Mouse (Mus musculus) CH12.LX (cell line): ENCODE measurements at regions not wholly inside any gene's neighbourhood (a gene's known extent, or its start where the extent isn't known, plus 50 kb on each side); places are given as distances from the start of the nearest gene placed in this dataset.

Source experiments
- DNase-seq: peaks from one replicate; pipeline ENCODE4 v3.0.0-alpha.2; 2013; ENCODE audit errors: extremely low read depth
- H3K27ac ChIP-seq: 2 replicates; pipeline ENCODE4 v1.5.1; 2012; ENCODE audit warnings: low read depth, mild to moderate bottlenecking, control low read depth, moderate library complexity; ENCODE audit not compliant: insufficient read depth
- H3K27me3 ChIP-seq: replicated peaks from 2 replicates; pipeline ENCODE3; 2012; ENCODE audit warnings: inconsistent platforms
- H3K36me3 ChIP-seq, 2 experiments: replicated peaks in 1 of 2; 2 replicates each; pipeline versions ENCODE3 to v1.6.1; 2012; ENCODE audit warnings: inconsistent platforms in 1 of 2, low read length in 1 of 2, mild to moderate bottlenecking in 1 of 2, mixed read lengths in 1 of 2, moderate library complexity in 1 of 2; ENCODE audit not compliant: control insufficient read depth in 1 of 2, insufficient read depth in 1 of 2
- H3K4me1 ChIP-seq, 2 experiments: 2 replicates each; pipeline ENCODE4 v1.6.1; 2012; ENCODE audit warnings: inconsistent platforms in 1 of 2, moderate library complexity in 1 of 2; ENCODE audit not compliant: insufficient read depth in 2 of 2, control insufficient read depth in 1 of 2
- H3K4me2 ChIP-seq: 2 replicates; pipeline ENCODE4 v1.6.1; 2012; ENCODE audit warnings: low read depth, mild to moderate bottlenecking, control low read depth; ENCODE audit not compliant: poor library complexity, insufficient read depth, severe bottlenecking
- H3K4me3 ChIP-seq, 3 experiments: fragments of 150-350 bp in 1 of 3; sonication (generic) in 1 of 3; replicated peaks in 1 of 3; 2 replicates each; pipeline versions ENCODE3 to v1.5.1; 2011 to 2012; ENCODE audit warnings: low read depth in 2 of 3, low read length in 2 of 3, mild to moderate bottlenecking in 2 of 3, moderate library complexity in 2 of 3, control low read depth in 1 of 3, improper control_type of control experiment in 1 of 3, inconsistent platforms in 1 of 3, mixed read lengths in 1 of 3; ENCODE audit not compliant: poor library complexity in 1 of 3
- H3K79me2 ChIP-seq: replicated peaks from 2 replicates; pipeline ENCODE4 v1.6.1; 2012; ENCODE audit warnings: mild to moderate bottlenecking, moderate library complexity; ENCODE audit not compliant: control insufficient read depth, poor library complexity, insufficient read depth, severe bottlenecking; ENCODE audit errors: extremely low read depth
- H3K9ac ChIP-seq: 2 replicates; pipeline ENCODE4 v1.6.1; 2012; ENCODE audit warnings: low read depth, mild to moderate bottlenecking, control low read depth, moderate library complexity; ENCODE audit not compliant: insufficient read depth
- H3K9me3 ChIP-seq: replicated peaks from 2 replicates; pipeline ENCODE3; 2012; ENCODE audit warnings: low read length, inconsistent platforms, mixed read lengths
- BHLHE40 ChIP-seq: IDR thresholded peaks from 2 replicates; pipeline ENCODE4 v1.6.1; 2011; ENCODE audit warnings: mild to moderate bottlenecking, low read depth, low read length, improper control_type of control experiment
- CHD1 ChIP-seq: IDR thresholded peaks from 2 replicates; pipeline ENCODE4 v1.6.1; 2012; ENCODE audit warnings: low read depth, low read length, improper control_type of control experiment, inconsistent platforms
- CHD2 ChIP-seq: IDR thresholded peaks from 2 replicates; pipeline ENCODE4 v1.6.1; 2011; ENCODE audit warnings: low read length, improper control_type of control experiment
- E2F4 ChIP-seq: IDR thresholded peaks from 2 replicates; pipeline ENCODE4 v1.6.1; 2011; ENCODE audit warnings: low read depth, low read length, improper control_type of control experiment; ENCODE audit not compliant: insufficient replicate concordance
- ELF1 ChIP-seq: IDR thresholded peaks from 2 replicates; pipeline ENCODE4 v1.6.1; 2014; ENCODE audit warnings: low read depth, mild to moderate bottlenecking, inconsistent platforms, low read length, improper control_type of control experiment
- GABPA ChIP-seq: IDR thresholded peaks from 2 replicates; pipeline ENCODE4 v1.6.1; 2012; ENCODE audit warnings: low read depth, low read length, improper control_type of control experiment, inconsistent platforms; ENCODE audit not compliant: insufficient replicate concordance
- JUND ChIP-seq: conservative IDR thresholded peaks from 2 replicates; pipeline ENCODE4 v1.6.1; 2011; ENCODE audit warnings: low read depth, low read length, improper control_type of control experiment
- MAFK ChIP-seq: IDR thresholded peaks from 2 replicates; pipeline ENCODE4 v1.6.1; 2011; ENCODE audit warnings: low read length, improper control_type of control experiment; ENCODE audit not compliant: insufficient replicate concordance
- MAX ChIP-seq: IDR thresholded peaks from 2 replicates; pipeline ENCODE4 v1.6.1; 2011; ENCODE audit warnings: low read length, improper control_type of control experiment
- MYC ChIP-seq: IDR thresholded peaks from 2 replicates; pipeline ENCODE4 v1.6.1; 2011; ENCODE audit warnings: low read depth, mild to moderate bottlenecking, improper control_type of control experiment, low read length
- NELFE ChIP-seq: IDR thresholded peaks from 2 replicates; pipeline ENCODE4 v1.6.1; 2011; ENCODE audit warnings: low read depth, low read length, improper control_type of control experiment
- NRF1 ChIP-seq: IDR thresholded peaks from 2 replicates; pipeline ENCODE4 v1.6.1; 2014; ENCODE audit warnings: low read depth, mild to moderate bottlenecking, inconsistent platforms, low read length, improper control_type of control experiment, moderate library complexity
- RCOR1 ChIP-seq: conservative IDR thresholded peaks from 2 replicates; pipeline ENCODE4 v1.6.1; 2012; ENCODE audit warnings: low read depth, mild to moderate bottlenecking, inconsistent platforms, low read length, improper control_type of control experiment
- TBP ChIP-seq: conservative IDR thresholded peaks from 2 replicates; pipeline ENCODE4 v1.6.1; 2011; ENCODE audit warnings: low read depth, low read length, improper control_type of control experiment
- TCF12 ChIP-seq: IDR thresholded peaks from 2 replicates; pipeline ENCODE4 v1.6.1; 2014; ENCODE audit warnings: low read depth, mild to moderate bottlenecking, inconsistent platforms, low read length, improper control_type of control experiment
- UBTF ChIP-seq: IDR thresholded peaks from 2 replicates; pipeline ENCODE4 v1.6.1; 2012; ENCODE audit warnings: low read depth, mild to moderate bottlenecking, inconsistent platforms, low read length, improper control_type of control experiment, moderate library complexity
- USF1 ChIP-seq: IDR thresholded peaks from 2 replicates; pipeline ENCODE4 v1.6.1; 2014; ENCODE audit warnings: low read depth, mild to moderate bottlenecking, inconsistent platforms, low read length, improper control_type of control experiment
- USF2 ChIP-seq: conservative IDR thresholded peaks from 2 replicates; pipeline ENCODE4 v1.6.1; 2011; ENCODE audit warnings: low read depth, low read length, improper control_type of control experiment
- ZC3H11A ChIP-seq: IDR thresholded peaks from 2 replicates; pipeline ENCODE4 v1.6.1; 2012; ENCODE audit warnings: low read depth, mild to moderate bottlenecking, inconsistent platforms, low read length, improper control_type of control experiment
- ZKSCAN1 ChIP-seq: IDR thresholded peaks from 2 replicates; pipeline ENCODE4 v1.6.1; 2012; ENCODE audit warnings: low read depth, inconsistent platforms, low read length, improper control_type of control experiment, borderline replicate concordance
- ZMIZ1 ChIP-seq: IDR thresholded peaks from 2 replicates; pipeline ENCODE4 v1.6.1; 2012; ENCODE audit warnings: low read depth, mild to moderate bottlenecking, inconsistent platforms, low read length, improper control_type of control experiment
- dilution Hi-C: fragments of 300-500 bp; cut with MboI; formaldehyde crosslinking; loops from 2 replicates; pipeline ENCODE4 v1.14.3; 2020; ENCODE audit warnings: low sequenced_read_pairs; ENCODE audit not compliant: extremely low pct_unique_long_range_greater_than_20kb, extremely low pct_ligation_motif_present
- in situ Hi-C: fragments of 300-500 bp; cut with MboI; formaldehyde crosslinking; loops from 3 replicates; pipeline ENCODE4 v1.14.3; 2019; ENCODE audit warnings: low sequenced_read_pairs, low pct_ligation_motif_present, low pct_unique_long_range_greater_than_20kb, mixed read lengths

GRCm38 (mm10) chr10:65244527-65244926 is 1154.5 kb upstream of the Lrrtm3 start:
- no peaks in the 10 kb centered on the region for H3K79me2 ChIP-seq
- dilution Hi-C loops (no loop called here), in situ Hi-C loops (no loop called here)
- TF ChIP-seq CHD2 (no peak), UBTF (no peak), BHLHE40 (no peak), MAFK (no peak), JUND (no peak), ELF1 (no peak), RCOR1 (no peak), ZMIZ1 (no peak), NELFE (no peak), E2F4 (no peak), TBP (no peak), MYC (no peak), CHD1 (no peak), ZKSCAN1 (no peak), TCF12 (no peak), USF2 (no peak)
- no peak for DNase-seq
- no peak overlapping the region for H3K4me2 ChIP-seq
- no peaks in the 10 kb centered on the region for H3K27me3 ChIP-seq
- no peaks in the 10 kb centered on the region for H3K4me1 ChIP-seq
- H3K4me3 ChIP-seq: no peak overlapping the region
- no peaks in the 10 kb centered on the region for H3K36me3 ChIP-seq
- no peak overlapping the region for H3K9ac ChIP-seq
- no peaks in the 10 kb centered on the region for H3K9me3 ChIP-seq
- no peak overlapping the region for H3K27ac ChIP-seq

DNA sequence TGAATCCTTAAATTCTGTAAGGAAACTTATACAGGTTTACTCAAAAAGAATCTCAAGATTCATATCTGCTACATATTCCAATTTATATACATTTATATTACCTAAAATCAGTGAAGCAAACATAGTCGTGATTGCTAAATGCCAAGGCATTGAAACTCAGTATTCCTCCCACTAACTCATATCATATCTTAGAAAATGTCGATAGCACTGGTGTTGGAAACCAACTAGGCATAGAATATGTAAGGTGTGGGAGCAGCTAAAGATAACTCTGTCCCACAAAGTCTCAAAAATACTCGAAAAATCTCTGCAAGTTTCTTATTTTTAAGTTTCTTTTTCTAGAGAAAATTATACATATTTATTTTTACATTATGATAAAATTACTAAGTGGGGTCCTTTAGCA is 1134.1 kb upstream of the Lrrtm3 start:
- H3K9ac ChIP-seq: no peak overlapping the region
- no peaks in the 10 kb centered on the region for H3K79me2 ChIP-seq
- no peak for DNase-seq
- TF ChIP-seq USF1: no peak
- no peak for TF ChIP-seq GABPA
- TF ChIP-seq ZMIZ1: no peak
- TF ChIP-seq ZC3H11A: no peak
- TF ChIP-seq MAFK: no peak
- no peak for TF ChIP-seq MAX
- TF ChIP-seq USF2: no peak
- no peak for TF ChIP-seq TBP
- no peak for TF ChIP-seq NRF1
- no peaks in the 10 kb centered on the region for H3K36me3 ChIP-seq
- in situ Hi-C loops: no loop called here
- no peak overlapping the region for H3K4me3 ChIP-seq
- H3K27ac ChIP-seq: no peak overlapping the region
- no peak overlapping the region for H3K4me2 ChIP-seq
- H3K4me1 ChIP-seq: peaks cover 0 to 13% of the 10 kb centered on the region in 2 experiments; a peak in 1 of 4 replicates
- dilution Hi-C loops: no loop called here
- no peaks in the 10 kb centered on the region for H3K9me3 ChIP-seq
- no peaks in the 10 kb centered on the region for H3K27me3 ChIP-seq
